Mouse (Mus musculus) heart, postnatal 0 days (tissue): ENCODE measurements around the gene Leng1.

Experiments
- CTCF ChIP-seq: IDR thresholded peaks from 2 replicates; pipeline ENCODE4 v1.5.1; 2016; ENCODE audit warnings: antibody characterized with exemption, control low read depth, low read depth
- EP300 ChIP-seq: IDR thresholded peaks from 2 replicates; pipeline ENCODE4 v1.6.1; 2016; ENCODE audit warnings: antibody characterized with exemption, low read depth

GRCm38 (mm10) chr7:3676371-3676770, 10.7 kb upstream of the Leng1 start:
- no peak for TF ChIP-seq CTCF
- TF ChIP-seq EP300, result no peak
